ENCODE assay signal across 31 mouse cellular contexts in genomic region chr13:32129970-32130369, GRCm38 (mm10).
"Had no signal": no experiment of that assay in that cellular context is flagged by ENCODE, and none has a peak within 500 bp of the region (broad histone marks: within the 10 kb centered on the region; RNA-seq: fewer than 3 reads in every experiment).

No protein-coding gene starts in this region.

- H3K9me3 ChIP-seq: limb, embryonic 10.5 days; limb, embryonic 12.5 days; limb, embryonic 13.5 days; limb, embryonic 15.5 days; liver, embryonic 13.5 days; liver, embryonic 15.5 days; lung, embryonic 15.5 days; megakaryocyte, embryonic 14.5 days; midbrain, embryonic 10.5 days; midbrain, embryonic 12.5 days; midbrain, embryonic 13.5 days; midbrain, embryonic 15.5 days; neural tube, embryonic 12.5 days had no signal

- ATAC-seq: liver, postnatal 0 days; lung, postnatal 0 days; midbrain, embryonic 13.5 days; midbrain, embryonic 15.5 days; midbrain, embryonic 16.5 days had no signal

- H3K4me2 ChIP-seq: limb, embryonic 12.5 days; limb, embryonic 13.5 days; limb, embryonic 15.5 days; liver, embryonic 11.5 days; liver, embryonic 13.5 days; liver, embryonic 15.5 days; lung, embryonic 14.5 days; lung, embryonic 15.5 days; midbrain, embryonic 11.5 days; midbrain, embryonic 12.5 days; midbrain, embryonic 13.5 days; midbrain, embryonic 15.5 days; neural tube, embryonic 12.5 days had no signal

- H3K4me3 ChIP-seq: left cerebral cortex, adult 2 months; limb, embryonic 10.5 days; limb, embryonic 12.5 days; limb, embryonic 13.5 days; limb, embryonic 15.5 days; liver, embryonic 13.5 days; liver, embryonic 15.5 days; lung, embryonic 15.5 days; megakaryocyte, embryonic 14.5 days; midbrain, embryonic 10.5 days; midbrain, embryonic 12.5 days; midbrain, embryonic 13.5 days; midbrain, embryonic 15.5 days; myocyte; neural tube, embryonic 12.5 days had no signal

- H3K27ac ChIP-seq: left cerebral cortex, adult 2 months; limb, embryonic 10.5 days; limb, embryonic 12.5 days; limb, embryonic 13.5 days; limb, embryonic 15.5 days; liver, embryonic 13.5 days; liver, embryonic 15.5 days; lung, embryonic 15.5 days; macrophage; midbrain, embryonic 10.5 days; midbrain, embryonic 12.5 days; midbrain, embryonic 13.5 days; midbrain, embryonic 15.5 days; neural tube, embryonic 12.5 days had no signal

- DNase-seq: left cerebral cortex, postnatal 4 days; liver; liver, embryonic 13.5 days; liver, postnatal 0 days; lung, adult 18-20 months; lung, adult 2 months; lung, embryonic 14.5 days; lung, postnatal 10 days; lung, postnatal 14 days; lung, postnatal 36 days; lung, postnatal 4 days; midbrain, embryonic 14.5 days had no signal

- H3K36me3 ChIP-seq: limb, embryonic 10.5 days; limb, embryonic 12.5 days; limb, embryonic 13.5 days; limb, embryonic 15.5 days; liver, embryonic 13.5 days; liver, embryonic 15.5 days; lung, embryonic 15.5 days; midbrain, embryonic 10.5 days; midbrain, embryonic 12.5 days; midbrain, embryonic 13.5 days; midbrain, embryonic 15.5 days; neural tube, embryonic 12.5 days had no signal

- H3K9ac ChIP-seq: limb, embryonic 12.5 days; limb, embryonic 13.5 days; limb, embryonic 15.5 days; liver, embryonic 13.5 days; liver, embryonic 15.5 days; liver, postnatal 0 days; lung, embryonic 14.5 days; lung, embryonic 15.5 days; midbrain, embryonic 12.5 days; midbrain, embryonic 13.5 days; midbrain, embryonic 15.5 days; neural tube, embryonic 12.5 days had no signal

- H3K27me3 ChIP-seq: limb, embryonic 15.5 days; liver, embryonic 13.5 days; liver, embryonic 15.5 days; megakaryocyte, embryonic 14.5 days; midbrain, embryonic 12.5 days; midbrain, embryonic 13.5 days; midbrain, embryonic 15.5 days; neural tube, embryonic 12.5 days had no signal

- H3K4me1 ChIP-seq: limb, embryonic 12.5 days; limb, embryonic 15.5 days; liver, embryonic 13.5 days; liver, embryonic 15.5 days; lung, embryonic 15.5 days; midbrain, embryonic 12.5 days; midbrain, embryonic 13.5 days; midbrain, embryonic 15.5 days; neural tube, embryonic 12.5 days had no signal
